Mouse (Mus musculus) lung, adult 10 weeks (tissue): ENCODE results near the gene Gm45521. TPM values are rescaled to one million over a fixed set of nuclear protein-coding genes. Genes with fewer than 3 reads are reported as not detected.

Experiments
- polyA plus RNA-seq: library from polyadenylated mRNA; stranded (reverse); fragments of 350-450 nt; fragmentation: Illumina TruSeq; extraction: RNeasy Lipid Tissue Mini Kit (QIAGEN cat#74804); gene quantifications from one replicate; pipeline ENCODE4 v1.2.3, GENCODE M21; 2014; ENCODE audit warnings: low read depth, low replicate concordance; ENCODE audit not compliant: insufficient read depth

The Gm45521 gene
- not detected for polyA plus RNA-seq

GRCm38 (mm10) chr14:7957049-7957448 lies at the start of gene Gm45521:
Gm45521 (plus strand) TSS chr14:7957288.

DNA sequence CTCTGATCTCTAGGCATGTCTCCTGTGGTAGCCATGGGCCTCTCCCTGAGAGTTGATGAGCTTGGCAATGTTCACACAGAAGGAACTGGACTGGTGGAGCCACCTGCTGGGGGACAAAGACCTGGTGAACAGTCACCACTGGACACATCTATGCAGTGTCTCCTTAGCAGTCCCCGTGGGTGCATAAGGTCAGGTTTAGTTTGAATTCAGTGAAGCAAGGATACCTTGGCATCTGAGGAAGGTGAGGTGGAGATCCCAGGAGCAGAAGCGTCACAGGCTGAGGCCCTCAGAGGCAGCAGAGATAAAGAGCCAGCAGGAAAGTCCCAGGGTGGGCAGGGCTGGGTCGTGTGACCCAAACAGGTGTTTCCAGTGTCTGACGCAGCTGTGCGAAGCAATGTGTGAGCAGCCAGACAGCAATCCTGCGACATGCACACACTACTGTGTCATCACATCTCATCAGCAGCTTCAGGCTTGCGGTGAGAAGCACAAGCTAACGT lies 37.2 kb downstream of the Gm45521 start, which contains the start of gene Dnase1l3:
Dnase1l3 (minus strand) TSS at position 303 of the 497 bp plus-strand sequence.

GRCm38 (mm10) chr14:8002432-8003092 lies 45.5 kb downstream of the Gm45521 start, which contains the start of gene Abhd6:
Abhd6 (plus strand) TSS chr14:8002902.

Other genes starting within 250 kb of the Gm45521 start
- gene Gm26661, start 165.7 kb upstream of the Gm45521 start, polyA plus RNA-seq = not detected
- 7.1 TPM for gene Flnb, start 139.3 kb upstream of the Gm45521 start, polyA plus RNA-seq
- 0.31 TPM for gene Dnase1l3, start 37.3 kb downstream of the Gm45521 start, polyA plus RNA-seq
- gene Abhd6, start 45.6 kb downstream of the Gm45521 start, polyA plus RNA-seq = 4.3 TPM
- gene Rpp14, start 123.1 kb downstream of the Gm45521 start, polyA plus RNA-seq = 29.2 TPM
- gene Pxk, start 140.9 kb downstream of the Gm45521 start, polyA plus RNA-seq = 21.8 TPM
- 77.2 TPM for gene Pdhb, start 215.7 kb downstream of the Gm45521 start, polyA plus RNA-seq